ENCODE assay signal across 14 mouse cellular contexts in the genomic region with DNA sequence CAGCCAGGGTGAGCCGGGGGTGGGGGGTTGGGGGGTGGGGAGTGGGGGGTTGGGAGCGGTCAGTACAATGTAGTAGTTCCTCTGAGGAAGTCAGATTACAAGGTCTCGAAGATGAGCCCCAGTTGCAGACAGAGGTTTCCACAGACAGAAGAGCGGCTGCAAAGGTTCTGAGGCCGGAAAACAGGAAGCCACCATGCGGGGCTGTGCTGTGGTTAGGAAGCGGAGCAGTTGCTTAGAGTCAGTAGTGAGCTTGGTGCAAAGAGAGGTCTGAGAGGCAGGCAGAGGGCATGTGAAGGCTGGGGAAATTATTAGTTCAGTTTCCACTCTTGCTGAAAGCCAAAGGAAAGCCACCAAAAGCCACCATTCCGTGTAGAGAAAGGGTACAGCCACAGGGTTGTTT.
DNase-seq lines count a peak whose midpoint lies in the region; ATAC-seq lines count a peak whose summit lies in the region.
"Had no signal": no experiment of that assay in that cellular context is flagged by ENCODE, and none has a peak within 500 bp of the region (broad histone marks: within the 10 kb centered on the region; RNA-seq: fewer than 3 reads in every experiment).

No protein-coding gene starts in this region.

- H3K4me3 ChIP-seq in limb, embryonic 10.5 days: no peak overlapping the region
- no peak overlapping the region for H3K4me3 ChIP-seq in stomach, embryonic 15.5 days (replicated peaks)
- H3K4me3 ChIP-seq: kidney, embryonic 15.5 days; limb, embryonic 13.5 days; megakaryocyte, embryonic 14.5 days; neural tube, embryonic 12.5 days had no signal

- H3K9me3 ChIP-seq in limb, embryonic 10.5 days (replicated peaks): no peaks in the 10 kb centered on the region
- no peaks in the 10 kb centered on the region for H3K9me3 ChIP-seq in stomach, embryonic 15.5 days
- H3K9me3 ChIP-seq: kidney, embryonic 15.5 days; limb, embryonic 13.5 days; megakaryocyte, embryonic 14.5 days; neural tube, embryonic 12.5 days had no signal

- DNase-seq in CD4-positive helper T cell, adult 2 months (ENCODE audit: low read depth, low spot score): peak; percentile 61
- peak; percentile 24 to 32 for DNase-seq in CD8-positive naive resting alpha-beta T cell, adult 2 months (ENCODE audit: low read depth in 2 of 2, low spot score in 2 of 2)
- DNase-seq in limb, embryonic 10.5 days (ENCODE audit: low spot score): no peak
- DNase-seq in cerebellum, postnatal 36 days: no peak
- DNase-seq: adrenal gland, adult 8-10 months; embryo, embryonic 11 days; right cerebral cortex, postnatal 14 days had no signal

- 89% methylated on average over 8 of the region's 8 CpGs for WGBS in limb, embryonic 10.5 days
- 73% methylated on average over 8 of the region's 8 CpGs for WGBS in stomach, embryonic 15.5 days

- H3K27me3 ChIP-seq in limb, embryonic 10.5 days (ENCODE audit: low read depth, poor library complexity, severe bottlenecking): no peaks in the 10 kb centered on the region
- no peaks in the 10 kb centered on the region for H3K27me3 ChIP-seq in stomach, embryonic 15.5 days (replicated peaks)
- H3K27me3 ChIP-seq: kidney, embryonic 15.5 days; limb, embryonic 13.5 days; neural tube, embryonic 12.5 days had no signal

- peaks cover 45% of the 10 kb centered on the region for H3K4me1 ChIP-seq in limb, embryonic 10.5 days
- peaks cover 25% of the 10 kb centered on the region for H3K4me1 ChIP-seq in stomach, embryonic 15.5 days
- H3K4me1 ChIP-seq: neural tube, embryonic 12.5 days had no signal

- no peak for ATAC-seq in stomach, embryonic 15.5 days (ENCODE audit: insufficient read depth, low FRiP score, low read depth)
- no peak for ATAC-seq in cerebellum, adult (ENCODE audit: insufficient number of reproducible peaks, low FRiP score, low TSS enrichment)
- no peak for ATAC-seq in megakaryocyte-erythroid progenitor cell, adult 5-6 weeks (replicated peaks; ENCODE audit: low FRiP score, low TSS enrichment, poor library complexity, severe bottlenecking)

- no peak overlapping the region for H3K9ac ChIP-seq in stomach, embryonic 15.5 days
- H3K9ac ChIP-seq: kidney, embryonic 15.5 days; limb, embryonic 13.5 days; neural tube, embryonic 12.5 days had no signal

- H3K36me3 ChIP-seq in limb, embryonic 10.5 days: no peaks in the 10 kb centered on the region
- no peaks in the 10 kb centered on the region for H3K36me3 ChIP-seq in stomach, embryonic 15.5 days
- H3K36me3 ChIP-seq: limb, embryonic 13.5 days; neural tube, embryonic 12.5 days had no signal

- H3K27ac ChIP-seq in limb, embryonic 10.5 days: peak overlapping the region; percentile 17; the same call in 1 of the 2 replicates
- H3K27ac ChIP-seq in stomach, embryonic 15.5 days: 0 out of 2 replicates have a peak overlapping the region, but pooled peaks have one; percentile 44
- H3K27ac ChIP-seq: kidney, embryonic 15.5 days; limb, embryonic 13.5 days; neural tube, embryonic 12.5 days had no signal

- H3K4me2 ChIP-seq in stomach, embryonic 15.5 days: no peak overlapping the region
- H3K4me2 ChIP-seq: kidney, embryonic 15.5 days; limb, embryonic 13.5 days; neural tube, embryonic 12.5 days had no signal

Comparison
In these comparisons a context has a peak if more than half of its experiments do, and no peak if none do; other contexts are left out.
1. DNase-seq: peak in CD4-positive helper T cell, adult 2 months (single experiment) and CD8-positive naive resting alpha-beta T cell, adult 2 months (2 of 2); none in limb, embryonic 10.5 days (single experiment) and cerebellum, postnatal 36 days (0 of 2).